Mouse (Mus musculus) cortical plate, adult 2 months (tissue): ENCODE measurements around the gene Kbtbd4. TPM values are rescaled to one million over a fixed set of nuclear protein-coding genes. Genes with fewer than 3 reads are reported as not detected.

Source experiments
- H3K27ac ChIP-seq: fragments of 200-500 bp; 2 replicates; pipeline ENCODE4 v1.5.1; 2012; ENCODE audit warnings: low read length, control low read depth, inconsistent platforms; ENCODE audit not compliant: insufficient read depth
- H3K4me1 ChIP-seq: fragments of 200-500 bp; 2 replicates; pipeline ENCODE4 v1.6.1; 2011; ENCODE audit warnings: low read length; ENCODE audit not compliant: control insufficient read depth, insufficient read depth
- H3K4me3 ChIP-seq: fragments of 200-500 bp; 2 replicates; pipeline ENCODE4 v1.5.1; 2011; ENCODE audit warnings: mild to moderate bottlenecking, low read length, control low read depth; ENCODE audit not compliant: insufficient read depth
- CTCF ChIP-seq: fragments of 200-500 bp; IDR thresholded peaks from 2 replicates; pipeline ENCODE4 v1.5.1; 2011; ENCODE audit warnings: mild to moderate bottlenecking, control low read depth, low read length; ENCODE audit not compliant: insufficient read depth; ENCODE audit errors: extremely low read depth
- POLR2A ChIP-seq: fragments of 200-500 bp; IDR thresholded peaks from 2 replicates; pipeline ENCODE4 v1.6.1; 2011; ENCODE audit warnings: mild to moderate bottlenecking, low read length, control low read depth; ENCODE audit not compliant: insufficient read depth; ENCODE audit errors: extremely low read depth
- polyA plus RNA-seq: library from polyadenylated mRNA; depleted of rRNA; stranded (reverse); fragments of >200 nt; gene quantifications from 2 replicates; pipeline ENCODE4 v1.2.3, GENCODE M21; 2012

The Kbtbd4 gene
- polyA plus RNA-seq, 1 experiment: 28.1 TPM

DNA sequence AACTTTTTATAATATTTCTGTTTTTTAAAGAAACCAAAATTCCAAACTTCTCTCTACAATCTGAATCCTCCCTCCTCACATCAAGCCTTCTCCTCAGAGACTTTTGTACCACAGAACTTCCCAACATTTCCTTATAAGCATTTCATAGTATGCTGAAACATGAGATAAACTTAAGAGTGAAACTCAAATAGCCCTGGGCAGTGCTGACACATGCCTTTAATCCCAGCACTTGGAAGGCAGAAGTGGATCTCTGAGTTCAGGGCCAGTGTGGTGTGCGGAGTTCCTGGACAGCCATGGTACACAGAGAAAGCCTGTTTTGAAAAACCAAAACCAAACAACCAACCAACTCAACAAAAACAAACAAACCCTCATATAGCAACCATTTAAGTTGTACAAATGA is 16.6 kb downstream of the Kbtbd4 start:
- Histone ChIP-seq H3K27ac (no peak overlapping the region), H3K4me1 (0 out of 2 replicates have a peak, but pooled peaks cover 2% of the 10 kb centered on the region), H3K4me3 (no peak overlapping the region)
- TF ChIP-seq CTCF: no peak
- TF ChIP-seq POLR2A: no peak

DNA sequence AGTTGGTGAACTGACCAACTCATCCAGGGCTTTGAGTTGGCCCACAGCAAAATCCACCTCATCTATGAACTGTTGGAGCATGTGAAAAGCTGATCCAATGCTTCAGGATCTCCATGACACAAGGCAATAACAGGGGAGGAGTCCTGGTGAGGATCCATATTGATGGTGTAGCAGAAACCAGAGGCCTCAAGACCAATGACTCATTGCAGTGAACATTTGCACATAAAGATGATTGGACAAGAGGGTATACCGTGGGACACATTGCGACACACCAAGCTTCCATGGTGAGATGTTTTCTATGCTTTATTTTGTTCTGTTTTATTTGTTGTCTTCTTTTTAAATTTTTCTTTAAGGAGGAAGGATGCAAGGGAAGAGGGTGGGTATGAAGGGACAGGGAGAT is 18.1 kb downstream of the Kbtbd4 start:
- Histone ChIP-seq H3K4me3 (no peak overlapping the region), H3K4me1 (no peaks in the 10 kb centered on the region), H3K27ac (no peak overlapping the region)
- TF ChIP-seq POLR2A (no peak), CTCF (no peak)

DNA sequence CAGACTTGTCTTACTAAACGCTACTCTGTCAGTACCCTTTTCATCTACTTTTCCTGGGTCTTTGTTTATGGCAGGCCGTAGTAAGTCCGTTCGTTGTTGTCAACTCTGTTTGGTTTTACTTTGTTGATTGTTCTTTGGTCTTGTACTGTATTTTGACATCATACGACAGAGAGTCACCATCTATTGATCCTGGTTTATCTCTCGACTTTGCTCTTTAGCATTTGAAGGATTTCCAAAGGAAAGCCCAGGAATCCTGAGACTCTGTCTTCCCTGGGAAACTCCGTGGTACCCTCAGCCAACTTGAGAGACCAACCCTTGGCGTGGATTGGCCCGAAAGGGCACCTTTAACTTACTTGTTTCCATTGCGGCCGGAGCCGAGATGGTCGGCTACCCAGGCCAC is 24.0 kb downstream of the Kbtbd4 start:
- Histone ChIP-seq H3K27ac (no peak overlapping the region), H3K4me3 (no peak overlapping the region), H3K4me1 (no peaks in the 10 kb centered on the region)
- TF ChIP-seq CTCF (no peak), POLR2A (no peak)

DNA sequence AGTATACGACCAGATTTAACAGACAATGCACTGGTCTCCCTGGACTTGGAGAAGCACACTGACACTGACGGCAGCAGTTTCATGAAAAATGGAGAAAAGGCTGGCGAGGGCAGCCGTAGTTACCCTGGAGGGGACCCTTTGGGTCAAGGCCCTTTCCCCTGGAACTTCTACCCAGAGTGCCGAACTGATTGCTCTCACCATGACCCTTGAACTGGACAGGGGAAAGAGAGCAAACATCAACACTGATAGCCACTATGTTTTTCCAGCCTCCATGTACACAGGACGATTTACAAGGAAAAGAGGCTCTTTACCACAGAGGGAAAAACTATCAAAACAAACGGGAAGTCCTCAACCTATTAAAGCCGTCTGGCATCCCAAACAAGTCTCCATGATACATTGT is 27.3 kb downstream of the Kbtbd4 start:
- Histone ChIP-seq H3K4me1 (no peaks in the 10 kb centered on the region), H3K27ac (no peak overlapping the region), H3K4me3 (no peak overlapping the region)
- TF ChIP-seq CTCF (no peak), POLR2A (no peak)

DNA sequence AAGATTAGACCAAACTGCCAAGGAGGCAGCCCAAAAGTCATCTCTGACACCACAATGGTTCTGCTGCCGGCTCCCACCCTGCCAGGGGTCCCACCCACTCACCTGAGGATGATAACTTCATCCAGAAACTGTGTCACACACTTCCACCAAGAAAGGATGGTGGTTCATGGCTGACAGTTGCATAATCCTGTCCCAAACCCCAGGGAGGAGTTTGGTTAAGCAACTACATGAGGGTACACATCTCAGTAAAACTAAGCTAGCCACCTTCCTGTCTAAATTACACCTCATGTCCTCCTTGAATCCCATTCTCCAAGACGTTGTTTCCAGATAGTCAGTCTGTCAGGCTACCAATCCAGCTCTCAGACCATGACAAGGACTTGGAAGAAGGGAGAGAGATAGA is 27.7 kb downstream of the Kbtbd4 start:
- H3K4me1 ChIP-seq: no peaks in the 10 kb centered on the region
- H3K4me3 ChIP-seq: no peak overlapping the region
- H3K27ac ChIP-seq: no peak overlapping the region
- TF ChIP-seq CTCF: no peak
- TF ChIP-seq POLR2A: no peak

DNA sequence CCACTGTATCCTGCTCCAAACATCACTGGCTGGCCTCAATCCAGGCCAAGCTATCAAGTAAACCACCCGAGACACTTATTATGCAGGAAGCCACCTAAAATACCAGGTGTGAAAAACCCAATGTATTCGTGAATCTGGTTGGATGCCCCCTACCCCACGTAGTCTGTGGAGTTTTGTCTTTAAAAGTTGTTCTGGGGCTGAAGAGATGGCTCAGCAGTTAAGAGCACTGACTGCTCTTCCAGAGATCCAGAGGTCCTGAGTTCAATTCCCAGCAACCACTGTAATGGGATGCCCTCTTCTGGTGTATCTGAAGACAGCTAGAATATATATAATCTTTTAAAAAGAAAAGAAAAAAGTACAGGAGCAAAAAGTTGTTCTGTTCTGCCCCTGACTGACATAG is 33.8 kb downstream of the Kbtbd4 start:
- no peak for TF ChIP-seq CTCF
- TF ChIP-seq POLR2A: no peak
- Histone ChIP-seq H3K27ac (no peak overlapping the region), H3K4me1 (peaks cover 3% of the 10 kb centered on the region; the same call in 1 of the 2 replicates), H3K4me3 (no peak overlapping the region)

DNA sequence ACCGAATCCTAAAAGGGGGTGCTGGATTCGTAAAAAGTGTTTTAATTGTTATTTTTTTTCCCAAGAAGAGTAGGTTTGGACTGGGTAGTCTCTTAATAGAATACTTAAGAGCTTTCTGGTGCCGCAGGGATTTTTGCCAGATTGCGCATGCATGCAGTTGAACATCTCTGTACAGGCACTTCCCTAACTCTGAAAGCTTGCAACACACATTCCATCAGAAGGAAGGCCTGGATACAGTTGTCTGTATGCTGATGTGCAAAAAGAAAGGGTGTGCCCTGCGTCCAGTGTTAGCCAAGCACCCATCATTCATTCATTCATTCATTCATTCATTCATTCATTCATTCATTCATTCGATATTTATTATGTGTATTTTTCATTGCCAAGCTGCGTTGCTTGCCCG is 35.2 kb downstream of the Kbtbd4 start:
- H3K4me3 ChIP-seq: peak overlapping the region; percentile 82
- no peak for TF ChIP-seq CTCF
- no peak for TF ChIP-seq POLR2A
- H3K27ac ChIP-seq: no peak overlapping the region
- peaks cover 6% of the 10 kb centered on the region; the same call in 1 of the 2 replicates for H3K4me1 ChIP-seq

DNA sequence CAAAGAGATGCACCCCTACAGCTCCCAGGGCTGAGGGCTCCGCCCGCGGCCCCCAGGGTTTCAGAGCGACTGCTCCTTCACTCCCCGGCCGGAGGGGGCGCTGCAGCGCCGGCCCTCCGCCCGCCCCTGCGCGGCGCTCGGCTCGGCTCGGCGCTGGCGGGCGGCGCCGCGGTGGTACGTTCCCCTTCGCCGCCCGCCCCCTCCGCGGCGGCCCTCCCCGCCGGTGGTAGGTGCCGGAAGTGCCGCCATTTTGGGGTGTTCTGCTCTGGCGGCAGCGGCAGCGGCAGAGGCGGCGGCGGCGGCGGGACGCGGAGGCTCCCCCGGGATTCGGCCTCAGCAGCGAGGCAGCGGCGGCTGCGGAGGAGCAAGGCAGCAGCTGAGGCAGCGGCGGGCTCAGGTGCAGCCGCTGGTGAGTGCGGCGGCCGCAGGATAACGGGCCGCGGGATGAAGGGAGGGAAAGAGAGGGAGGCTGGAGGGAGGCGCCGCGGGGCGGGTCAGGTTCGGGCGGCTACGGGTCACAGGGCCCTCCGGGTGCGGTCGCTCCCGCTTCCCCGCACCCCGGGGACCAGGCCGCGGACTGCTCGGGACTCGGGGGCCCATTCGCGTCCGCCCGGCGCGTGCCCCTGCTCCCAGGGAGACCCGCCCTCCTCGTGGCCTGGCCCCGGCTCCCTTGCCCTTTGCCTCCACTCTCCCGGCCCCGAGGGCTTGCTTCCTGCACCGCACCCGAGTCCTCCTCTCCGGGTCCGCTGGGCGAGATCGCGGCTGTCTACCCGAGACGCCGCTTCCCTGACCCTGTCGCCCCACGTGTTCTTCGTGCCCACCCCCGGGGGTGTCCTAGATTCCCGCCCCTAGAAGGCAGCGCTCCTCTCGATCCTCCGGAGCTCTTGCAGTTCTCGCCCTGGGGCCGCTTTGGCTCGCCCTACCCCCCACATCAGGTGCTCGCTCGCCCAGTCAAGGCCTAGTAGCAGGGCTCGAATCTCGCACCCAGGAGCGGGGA is 36.0 kb downstream of the Kbtbd4 start, which contains the start of gene Celf1:
TSS of gene Celf1 (plus strand) at position 150 of the 997 bp plus-strand sequence.
- H3K4me3 ChIP-seq: peak within 1 kb of the TSS; percentile 82
- TF ChIP-seq POLR2A (no peak), CTCF (no peak)
- peaks cover 6% of the 10 kb centered on the region; the same call in 1 of the 2 replicates for H3K4me1 ChIP-seq
- peak within 1 kb of the TSS; percentile 93 for H3K27ac ChIP-seq

DNA sequence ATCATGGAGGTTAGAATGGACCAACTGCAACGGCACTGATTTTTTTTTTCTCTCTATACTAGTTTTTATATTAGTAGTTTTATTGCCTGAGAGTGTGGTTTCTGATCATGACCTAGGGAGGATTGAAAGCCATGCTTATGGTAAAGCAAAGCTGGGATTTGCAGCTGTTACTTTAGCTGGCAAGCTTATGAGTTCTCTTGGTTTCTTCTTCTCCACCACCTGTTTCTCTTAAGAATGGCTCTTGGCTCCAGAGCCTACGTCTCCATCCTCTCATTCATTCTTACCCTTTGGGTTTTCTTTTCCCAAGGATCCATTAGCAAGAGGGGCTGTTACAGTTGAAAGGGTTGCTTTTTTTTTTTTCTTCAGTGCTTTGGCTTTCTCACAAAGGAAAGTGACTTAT is 37.2 kb downstream of the Kbtbd4 start:
- no peak overlapping the region for H3K27ac ChIP-seq
- peaks cover 6% of the 10 kb centered on the region; the same call in 1 of the 2 replicates for H3K4me1 ChIP-seq
- TF ChIP-seq CTCF: no peak
- TF ChIP-seq POLR2A: no peak
- peak overlapping the region; percentile 82; the same call in 1 of the 2 replicates for H3K4me3 ChIP-seq

DNA sequence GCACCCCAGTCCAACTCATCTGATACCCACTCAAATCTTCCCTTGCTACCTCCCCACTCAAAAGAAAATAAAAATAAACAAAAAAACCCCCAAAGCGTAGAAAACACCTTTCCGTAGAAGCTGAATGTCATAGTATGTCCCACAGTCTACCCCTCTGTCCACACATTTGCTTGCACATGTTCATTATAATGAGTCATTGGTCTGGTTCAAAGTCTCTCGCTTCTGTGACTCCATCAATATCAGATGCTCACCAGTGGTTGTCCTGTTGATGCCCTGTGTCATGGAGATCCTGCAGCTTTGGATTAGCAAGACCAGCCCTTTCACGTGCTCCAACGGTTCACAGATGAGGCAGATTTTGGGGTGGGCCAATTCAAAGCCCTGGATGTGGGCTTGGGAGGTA is 45.6 kb downstream of the Kbtbd4 start:
- TF ChIP-seq POLR2A (no peak), CTCF (no peak)
- Histone ChIP-seq H3K4me3 (no peak overlapping the region), H3K27ac (no peak overlapping the region), H3K4me1 (peaks cover 14% of the 10 kb centered on the region)
